16 mouse cellular contexts compared by ENCODE assay signal in the genomic region with DNA sequence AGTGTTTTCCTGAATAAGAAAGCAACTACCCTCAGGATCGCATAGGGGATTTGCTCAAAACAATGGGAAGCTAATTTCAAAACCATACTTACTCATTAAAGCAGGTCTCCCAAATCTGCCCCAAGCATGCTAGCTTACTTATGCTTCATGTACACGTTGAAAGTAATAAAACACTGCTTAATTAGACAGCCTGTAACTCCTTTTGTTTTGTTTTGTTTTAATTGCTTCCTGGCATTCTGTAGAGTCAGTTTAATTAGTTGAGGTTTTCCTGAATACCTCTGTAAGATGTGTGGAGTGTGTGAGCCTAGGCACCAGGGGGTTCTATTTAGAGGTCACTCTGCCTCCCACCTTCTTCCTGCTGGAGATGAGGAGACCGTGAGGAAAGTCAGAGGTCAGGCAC.
"Had no signal": no experiment of that assay in that cellular context is flagged by ENCODE, and none has a peak within 500 bp of the region (broad histone marks: within the 10 kb centered on the region; RNA-seq: fewer than 3 reads in every experiment).

No protein-coding gene starts in this region.

- H3K27me3 ChIP-seq: kidney, embryonic 15.5 days; limb, embryonic 12.5 days; limb, embryonic 15.5 days had no signal

- DNase-seq: kidney, adult 8-10 months; kidney, postnatal 10 days; kidney, postnatal 4 days; left cerebral cortex, postnatal 4 days; liver, postnatal 0 days; lung, embryonic 14.5 days; midbrain, embryonic 14.5 days; thymus, adult 18-20 months; thymus, postnatal 36 days had no signal

- H3K9me3 ChIP-seq: kidney, embryonic 15.5 days; limb, embryonic 12.5 days; limb, embryonic 15.5 days had no signal

- H3K36me3 ChIP-seq: kidney, embryonic 15.5 days; limb, embryonic 12.5 days; limb, embryonic 15.5 days had no signal

- H3K4me2 ChIP-seq: kidney, embryonic 15.5 days; limb, embryonic 12.5 days; limb, embryonic 15.5 days; liver, embryonic 11.5 days; lung, embryonic 14.5 days had no signal

- H3K4me3 ChIP-seq: kidney, embryonic 15.5 days; limb, embryonic 12.5 days; limb, embryonic 15.5 days had no signal

- H3K27ac ChIP-seq: kidney, embryonic 15.5 days; limb, embryonic 12.5 days; limb, embryonic 15.5 days; liver, embryonic 14.5 days; macrophage had no signal

- H3K9ac ChIP-seq: kidney, embryonic 15.5 days; limb, embryonic 12.5 days; limb, embryonic 15.5 days; liver, embryonic 14.5 days; liver, postnatal 0 days; lung, embryonic 14.5 days had no signal

- ATAC-seq: liver, postnatal 0 days; lung, postnatal 0 days had no signal
